Mouse (Mus musculus) forebrain, embryonic 15.5 days (tissue): Measurements from ENCODE around the gene Trp53rka. TPM values are rescaled to one million over a fixed set of nuclear protein-coding genes. Genes with fewer than 3 reads are reported as not detected.

Experiments
- ATAC-seq: fragments of 200-750 bp; cut with Nextera tagmentation; replicated peaks from 2 replicates; pipeline ENCODE4 v1.8.0; 2017; ENCODE audit warnings: mild to moderate bottlenecking, moderate TSS enrichment, moderate library complexity
- H3K27ac ChIP-seq: fragments of 300-500 bp; sonication (generic); replicated peaks from 2 replicates; pipeline ENCODE4 v1.5.1; 2015; ENCODE audit warnings: mild to moderate bottlenecking, inconsistent platforms
- H3K27me3 ChIP-seq: fragments of 300-500 bp; sonication (generic); 2 replicates; pipeline ENCODE4 v1.6.1; 2015; ENCODE audit warnings: inconsistent platforms
- H3K36me3 ChIP-seq: fragments of 300-500 bp; sonication (generic); 2 replicates; pipeline ENCODE4 v1.6.1; 2015; ENCODE audit warnings: mild to moderate bottlenecking, inconsistent platforms
- H3K4me1 ChIP-seq: fragments of 300-500 bp; sonication (generic); 2 replicates; pipeline ENCODE4 v1.6.1; 2015; ENCODE audit warnings: inconsistent platforms
- H3K4me2 ChIP-seq: fragments of 300-500 bp; sonication (generic); replicated peaks from 2 replicates; pipeline ENCODE4 v1.6.1; 2015; ENCODE audit warnings: mild to moderate bottlenecking, inconsistent platforms
- H3K4me3 ChIP-seq: fragments of 300-500 bp; sonication (generic); 2 replicates; pipeline ENCODE4 v1.5.1; 2015; ENCODE audit warnings: mild to moderate bottlenecking, inconsistent platforms
- H3K9ac ChIP-seq: fragments of 300-500 bp; sonication (generic); replicated peaks from 2 replicates; pipeline ENCODE4 v1.6.1; 2015; ENCODE audit warnings: mild to moderate bottlenecking, inconsistent platforms
- H3K9me3 ChIP-seq: fragments of 300-500 bp; sonication (generic); 2 replicates; pipeline ENCODE4 v1.6.1; 2016; ENCODE audit warnings: inconsistent platforms
- WGBS: fragments of 180-500 bp; shearing (Covaris S2); methylation state at CpG from one replicate; pipeline ENCODE4 v1.1.7; 2015; ENCODE audit warnings: mixed read lengths; 5-methylcytosine and 5-hydroxymethylcytosine counted together
- polyA plus RNA-seq: library from polyadenylated mRNA; unstranded; fragments of >200 nt; fragmentation: Nextera tagmentation; extraction: Ambion mirVana; gene quantifications from 2 replicates; pipeline ENCODE4 v1.2.1, GENCODE M21; 2015

The Trp53rka gene
- polyA plus RNA-seq, 1 experiment from 2014 or later = 48.6 TPM

DNA sequence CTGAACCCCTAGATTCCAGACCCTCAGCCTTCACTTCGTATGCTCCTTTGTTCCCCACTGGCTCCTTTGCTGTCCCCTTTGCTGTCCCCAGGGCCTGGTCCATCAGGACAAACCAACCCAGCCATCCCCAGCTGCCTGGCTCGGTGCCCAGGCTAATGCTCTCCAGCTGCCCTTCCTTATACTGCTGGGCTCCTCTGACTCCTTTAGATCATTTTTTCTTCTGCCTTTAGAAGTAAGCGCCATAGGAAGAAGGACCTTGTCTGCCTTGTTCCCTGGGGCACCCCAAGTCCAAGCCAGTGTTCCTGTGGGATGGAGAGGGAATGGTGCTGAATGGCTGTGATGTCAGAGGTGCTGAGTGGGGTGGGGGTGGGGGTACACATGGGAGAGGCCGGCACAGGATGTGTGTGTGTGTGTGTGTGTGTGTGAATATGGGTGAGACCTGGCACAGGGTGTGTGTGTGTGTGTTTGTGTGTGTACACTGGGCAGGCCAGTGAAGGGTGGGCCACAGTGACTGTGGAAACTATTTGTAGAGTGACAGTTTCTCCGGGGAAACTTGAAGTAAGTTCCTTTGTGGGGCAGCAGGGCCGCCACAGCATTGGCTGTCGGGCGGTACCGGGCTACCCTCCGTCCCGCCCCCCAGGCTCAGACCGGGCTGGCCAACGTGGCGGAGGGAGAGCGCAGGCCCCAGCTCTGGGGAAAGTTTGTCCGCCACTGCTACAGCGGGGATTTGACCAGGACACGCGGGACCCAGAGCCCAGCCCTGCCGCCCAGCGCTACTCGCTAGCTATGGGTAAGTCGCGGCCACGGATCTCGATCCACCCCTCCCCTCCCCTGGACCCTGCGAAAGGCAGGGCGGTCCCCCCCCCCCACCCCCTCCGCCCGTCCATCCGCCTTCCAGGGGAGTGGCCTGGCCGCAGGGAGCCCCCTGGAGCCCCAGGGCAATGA is 10.4 kb upstream of the Trp53rka start, which contains the start of gene Slc2a10:
Slc2a10 (plus strand) TSS at position 529 of the 945 bp plus-strand sequence.
- WGBS = 6% methylated on average over 30 of the region's 32 CpGs

DNA sequence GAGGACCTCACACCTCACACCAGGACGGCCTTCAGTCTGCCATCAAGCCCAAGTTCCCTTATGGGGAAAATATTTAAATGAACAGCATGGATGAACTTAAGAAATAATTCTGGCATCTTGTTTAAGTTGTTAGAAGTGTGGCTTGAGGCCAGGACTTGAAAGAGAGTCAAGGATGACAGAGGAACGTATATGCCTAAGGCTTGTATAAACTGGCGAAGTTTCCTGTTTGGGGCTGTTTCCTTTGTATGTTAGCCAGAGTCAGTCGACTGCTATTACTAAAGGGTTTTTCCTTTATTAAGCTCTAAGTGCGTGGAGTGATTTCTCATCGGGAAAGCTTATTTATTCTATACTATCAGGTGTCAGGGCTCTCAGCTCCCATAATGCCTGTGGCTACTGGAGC is 5.7 kb upstream of the Trp53rka start:
- H3K9me3 ChIP-seq = no peaks in the 10 kb centered on the region
- peaks cover 14% of the 10 kb centered on the region for H3K4me1 ChIP-seq
- H3K36me3 ChIP-seq = no peaks in the 10 kb centered on the region
- 75% methylated on average over 6 of the region's 6 CpGs for WGBS
- no peak for ATAC-seq
- H3K27me3 ChIP-seq = no peaks in the 10 kb centered on the region
- no peak overlapping the region for H3K4me2 ChIP-seq
- H3K4me3 ChIP-seq = no peak overlapping the region
- H3K9ac ChIP-seq = no peak overlapping the region
- no peak overlapping the region for H3K27ac ChIP-seq

More for the DNA sequence above, 10.4 kb upstream of the Trp53rka start, which contains the start of gene Slc2a10:
- H3K9ac ChIP-seq = peak within 1 kb of the TSS; percentile 40
- ATAC-seq = peak; percentile 70
- H3K9me3 ChIP-seq = no peaks in the 10 kb centered on the region
- peaks cover 12% of the 10 kb centered on the region for H3K4me1 ChIP-seq
- H3K36me3 ChIP-seq = no peaks in the 10 kb centered on the region
- peak within 1 kb of the TSS; percentile 46 for H3K4me2 ChIP-seq
- H3K4me3 ChIP-seq = peak within 1 kb of the TSS; percentile 33
- peak within 1 kb of the TSS; percentile 20; the same call in 1 of the 2 replicates for H3K27ac ChIP-seq
- no peaks in the 10 kb centered on the region for H3K27me3 ChIP-seq

DNA sequence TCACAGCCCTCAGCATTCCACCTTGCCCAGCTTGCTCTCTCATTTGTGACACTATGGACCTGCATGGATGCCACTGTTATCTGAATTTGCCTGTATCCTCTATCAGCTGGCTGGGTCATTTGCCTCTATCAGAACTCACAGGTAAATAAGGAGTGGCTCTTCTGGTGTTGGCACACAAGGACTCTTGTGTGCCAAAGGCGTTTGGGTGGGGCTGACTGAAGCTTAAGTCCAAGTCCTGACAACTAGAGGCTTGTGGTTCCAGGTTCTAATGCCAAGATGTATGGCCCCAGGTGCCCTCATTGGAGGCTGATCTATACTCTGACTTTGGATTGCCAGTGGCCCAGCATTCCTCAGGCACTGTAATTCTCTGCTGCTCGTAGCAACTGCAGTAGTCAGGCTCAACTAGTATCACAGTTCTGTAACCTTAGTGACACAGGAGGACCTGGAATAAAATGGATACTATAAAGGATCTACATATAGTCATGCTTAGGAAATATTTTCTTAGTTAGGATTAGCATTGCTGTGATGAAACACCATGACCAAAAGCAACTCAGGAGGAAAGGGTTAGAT is 4.7 kb upstream of the Trp53rka start:
- no peak overlapping the region for H3K4me2 ChIP-seq
- H3K27ac ChIP-seq = no peak overlapping the region
- no peak for ATAC-seq
- no peaks in the 10 kb centered on the region for H3K9me3 ChIP-seq
- peaks cover 10% of the 10 kb centered on the region for H3K4me1 ChIP-seq
- WGBS = 83% methylated on average over 2 of the region's 2 CpGs
- H3K4me3 ChIP-seq = no peak overlapping the region
- no peak overlapping the region for H3K9ac ChIP-seq
- no peaks in the 10 kb centered on the region for H3K27me3 ChIP-seq
- no peaks in the 10 kb centered on the region for H3K36me3 ChIP-seq

DNA sequence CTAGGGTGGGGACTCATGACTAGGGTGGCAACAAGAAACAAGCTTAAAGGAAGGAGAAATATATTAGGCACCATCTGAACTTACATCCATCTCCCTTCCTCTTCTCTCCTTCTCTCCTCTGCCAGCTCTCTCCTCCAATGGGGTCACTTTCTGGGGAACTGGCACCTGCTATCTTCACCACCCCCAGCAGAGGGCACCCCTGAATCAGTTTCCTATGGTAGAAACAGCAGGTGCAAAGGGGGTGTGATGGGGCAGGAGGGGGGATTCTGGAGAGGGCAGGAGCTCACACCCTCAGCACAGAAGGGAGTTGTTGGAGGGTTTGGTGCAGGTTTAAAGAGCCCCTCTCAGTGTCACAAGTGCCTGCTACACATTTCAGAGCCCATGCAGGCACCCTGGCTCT is 3.1 kb upstream of the Trp53rka start:
- Histone ChIP-seq H3K27ac (no peak overlapping the region), H3K9me3 (no peaks in the 10 kb centered on the region), H3K27me3 (no peaks in the 10 kb centered on the region), H3K9ac (no peak overlapping the region), H3K4me3 (no peak overlapping the region), H3K4me1 (peaks cover 18% of the 10 kb centered on the region), H3K4me2 (no peak overlapping the region), H3K36me3 (no peaks in the 10 kb centered on the region)
- no peak for ATAC-seq

DNA sequence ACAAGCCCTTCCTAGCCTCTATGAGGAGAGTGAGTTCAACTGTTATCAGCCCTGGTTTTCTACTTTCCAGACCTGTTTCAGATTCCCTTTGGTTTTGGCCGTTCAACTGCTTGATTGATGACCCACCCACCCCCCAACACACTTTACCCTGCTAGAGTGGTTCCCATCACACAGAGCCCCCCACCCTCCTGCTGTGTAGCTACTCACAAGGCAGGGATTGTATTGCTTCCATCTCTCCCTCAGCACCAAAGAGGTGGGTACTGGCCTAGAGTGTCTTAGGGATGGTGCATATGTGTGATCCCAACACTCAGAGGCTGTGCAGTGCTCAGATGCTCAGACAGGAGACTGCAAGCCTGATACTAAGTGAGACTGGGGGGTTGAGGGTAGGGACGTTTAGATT is 1.4 kb upstream of the Trp53rka start:
- H3K9me3 ChIP-seq = no peaks in the 10 kb centered on the region
- no peak overlapping the region for H3K4me2 ChIP-seq
- H3K27ac ChIP-seq = peak overlapping the region; percentile 75
- ATAC-seq = no peak
- H3K36me3 ChIP-seq = peaks cover 13% of the 10 kb centered on the region
- WGBS = 41% methylated on average over 2 of the region's 2 CpGs
- H3K4me3 ChIP-seq = no peak overlapping the region
- H3K27me3 ChIP-seq = no peaks in the 10 kb centered on the region
- H3K4me1 ChIP-seq = peaks cover 18% of the 10 kb centered on the region
- H3K9ac ChIP-seq = no peak overlapping the region

DNA sequence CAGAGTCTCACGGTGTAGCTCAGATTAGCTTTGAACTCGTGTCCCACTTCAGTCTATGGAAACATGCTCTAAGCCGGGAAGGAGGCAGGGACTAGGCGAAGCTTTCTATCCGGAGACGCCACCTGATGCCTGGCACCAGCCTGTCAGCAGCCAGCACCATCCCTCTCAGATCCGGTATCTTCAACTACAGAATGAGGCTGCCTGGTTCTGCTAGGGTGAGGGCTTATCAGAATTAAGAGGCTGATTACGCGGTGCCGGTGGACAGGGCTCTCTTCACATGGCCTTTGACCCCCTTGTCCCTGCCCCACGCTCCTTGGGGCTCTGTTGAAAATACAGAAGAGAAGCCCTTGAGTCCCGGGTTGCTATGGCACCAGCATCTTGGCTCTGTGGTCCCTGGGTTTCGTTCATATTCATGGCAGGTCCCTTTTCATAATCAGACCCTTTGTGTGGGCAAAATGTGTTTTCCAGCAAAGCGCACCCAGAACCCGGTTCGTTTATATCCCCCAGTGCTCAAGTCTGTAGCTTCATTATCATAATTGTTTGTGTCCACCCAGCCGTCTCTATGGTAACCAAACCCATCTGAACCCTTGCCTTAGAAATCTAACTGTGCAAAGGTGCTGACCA is 575 bp upstream of the Trp53rka start:
- ATAC-seq = peak; percentile 57
- Histone ChIP-seq H3K4me2 (peak overlapping the region; percentile 74), H3K4me3 (peak overlapping the region; percentile 72), H3K4me1 (peaks cover 18% of the 10 kb centered on the region), H3K36me3 (peaks cover 19% of the 10 kb centered on the region), H3K27ac (peak overlapping the region; percentile 75), H3K9ac (peak overlapping the region; percentile 78), H3K9me3 (no peaks in the 10 kb centered on the region), H3K27me3 (no peaks in the 10 kb centered on the region)
- WGBS = 3% methylated on average over 17 of the region's 17 CpGs

DNA sequence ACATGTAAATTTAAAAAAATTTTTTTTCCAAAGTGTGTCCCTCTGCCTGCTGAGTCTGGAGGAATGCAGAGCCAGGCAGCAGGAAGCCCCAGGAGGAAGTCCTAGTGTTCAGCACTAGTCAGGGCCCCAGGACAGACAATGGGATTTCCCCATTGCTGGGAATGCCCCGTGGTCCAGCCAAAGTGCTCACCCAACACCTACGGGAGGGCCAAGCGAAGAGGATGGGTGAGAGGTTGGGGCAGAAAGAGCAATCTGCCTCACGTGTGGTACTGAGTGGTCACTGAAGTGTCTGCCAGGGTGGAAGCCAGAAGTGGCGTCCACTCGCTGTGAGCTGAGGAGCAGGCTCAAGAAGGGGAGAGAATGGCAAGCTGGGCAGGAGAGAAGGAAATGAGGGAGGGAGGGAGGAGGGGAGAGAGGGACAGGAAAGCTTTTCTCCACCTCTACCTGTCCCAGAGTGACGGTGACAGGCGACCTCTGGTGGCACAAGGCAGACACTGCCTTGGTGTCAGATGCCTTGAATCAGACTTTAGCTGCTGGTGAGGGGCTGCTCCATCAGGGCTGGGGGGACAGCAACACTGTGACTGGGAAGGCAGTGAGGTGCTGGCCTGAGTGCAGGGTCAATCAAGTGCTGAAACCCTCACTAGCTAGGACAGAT is 6.1 kb downstream of the Trp53rka start:
- Histone ChIP-seq H3K27ac (no peak overlapping the region), H3K4me1 (peaks cover 18% of the 10 kb centered on the region), H3K4me2 (no peak overlapping the region), H3K9me3 (no peaks in the 10 kb centered on the region), H3K27me3 (no peaks in the 10 kb centered on the region), H3K4me3 (no peak overlapping the region), H3K9ac (no peak overlapping the region), H3K36me3 (peaks cover 20% of the 10 kb centered on the region)
- WGBS = 27% methylated on average over 8 of the region's 8 CpGs
- ATAC-seq = peak; percentile 27; the same call in 1 of the 2 replicates

DNA sequence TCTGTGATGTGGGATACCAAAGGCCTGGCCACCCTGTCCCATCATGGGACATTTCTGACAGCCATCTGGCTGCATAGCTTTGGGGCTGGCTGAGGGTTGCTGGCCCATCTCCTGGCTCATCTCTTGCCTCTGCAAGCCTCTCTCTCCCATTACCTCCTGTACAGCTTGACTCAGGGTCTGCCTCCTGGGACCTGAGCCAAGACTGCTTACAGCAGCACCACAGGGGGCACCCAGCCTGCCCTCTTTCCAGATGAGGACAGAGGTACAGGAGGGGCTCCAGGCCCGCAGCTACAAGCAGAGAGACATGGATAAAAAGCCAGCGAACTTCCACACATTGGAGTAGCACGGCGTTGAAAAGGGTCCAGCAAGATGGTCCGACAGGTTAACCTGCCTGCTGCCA is 6.7 kb downstream of the Trp53rka start:
- H3K27ac ChIP-seq = 0 out of 2 replicates have a peak overlapping the region, but pooled peaks have one; percentile 17
- WGBS = 59% methylated on average over 5 of the region's 5 CpGs
- H3K4me1 ChIP-seq = peaks cover 16% of the 10 kb centered on the region

DNA sequence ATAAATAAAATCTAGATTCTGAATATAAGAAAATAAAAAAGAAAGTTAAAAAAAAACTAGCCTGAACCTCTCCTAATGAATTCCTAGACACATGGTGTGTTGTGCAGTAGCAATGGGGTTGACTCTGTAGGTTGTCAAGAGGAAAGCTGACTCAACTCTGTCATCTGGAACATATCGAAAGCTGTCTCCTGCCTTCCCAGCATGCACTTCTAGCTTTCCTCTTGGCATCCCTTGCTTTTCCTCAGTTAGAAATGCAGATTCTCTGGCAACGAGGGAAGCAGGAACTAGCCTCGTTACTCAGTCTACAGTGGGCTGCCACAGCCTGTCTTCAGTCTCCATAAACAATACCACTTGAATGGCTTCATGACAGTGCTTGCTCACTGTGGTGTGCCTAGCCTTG is 7.3 kb downstream of the Trp53rka start:
- no peaks in the 10 kb centered on the region for H3K9me3 ChIP-seq
- H3K4me2 ChIP-seq = no peak overlapping the region
- WGBS = 49% methylated on average over 3 of the region's 3 CpGs
- H3K4me1 ChIP-seq = peaks cover 16% of the 10 kb centered on the region
- no peak overlapping the region for H3K9ac ChIP-seq
- H3K36me3 ChIP-seq = peaks cover 20% of the 10 kb centered on the region
- no peak overlapping the region for H3K4me3 ChIP-seq
- H3K27me3 ChIP-seq = no peaks in the 10 kb centered on the region
- H3K27ac ChIP-seq = 0 out of 2 replicates have a peak overlapping the region, but pooled peaks have one; percentile 17
- no peak for ATAC-seq

More for the DNA sequence above, 6.7 kb downstream of the Trp53rka start:
- peak; percentile 17; the same call in 1 of the 2 replicates for ATAC-seq
- no peaks in the 10 kb centered on the region for H3K27me3 ChIP-seq
- no peaks in the 10 kb centered on the region for H3K9me3 ChIP-seq
- H3K4me2 ChIP-seq = no peak overlapping the region
- no peak overlapping the region for H3K9ac ChIP-seq
- H3K4me3 ChIP-seq = no peak overlapping the region
- peaks cover 20% of the 10 kb centered on the region for H3K36me3 ChIP-seq

DNA sequence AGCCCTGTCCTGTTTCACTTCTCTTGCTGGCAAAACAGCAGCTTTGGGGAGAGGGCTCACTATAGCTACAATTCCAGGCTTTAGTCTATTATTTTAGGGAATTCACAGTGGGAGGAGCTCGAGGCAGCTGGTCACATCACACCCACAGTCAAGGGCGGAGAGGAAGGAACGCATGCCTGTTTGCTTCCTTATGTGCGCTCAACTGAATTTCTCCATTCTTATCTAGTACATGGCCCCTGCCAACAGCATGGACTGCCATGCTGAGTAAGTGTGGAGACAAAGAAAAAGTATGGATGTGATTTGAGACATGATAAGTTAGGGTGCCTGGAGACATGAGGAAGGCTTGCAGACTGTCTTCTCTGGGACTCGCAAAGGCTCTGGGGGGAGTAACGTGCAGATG is 9.0 kb downstream of the Trp53rka start:
- Histone ChIP-seq H3K9ac (no peak overlapping the region), H3K4me3 (no peak overlapping the region), H3K9me3 (no peaks in the 10 kb centered on the region), H3K4me2 (no peak overlapping the region), H3K4me1 (peaks cover 16% of the 10 kb centered on the region), H3K27me3 (no peaks in the 10 kb centered on the region), H3K36me3 (peaks cover 4% of the 10 kb centered on the region), H3K27ac (no peak overlapping the region)
- no peak for ATAC-seq
- 59% methylated on average over 6 of the region's 6 CpGs for WGBS

DNA sequence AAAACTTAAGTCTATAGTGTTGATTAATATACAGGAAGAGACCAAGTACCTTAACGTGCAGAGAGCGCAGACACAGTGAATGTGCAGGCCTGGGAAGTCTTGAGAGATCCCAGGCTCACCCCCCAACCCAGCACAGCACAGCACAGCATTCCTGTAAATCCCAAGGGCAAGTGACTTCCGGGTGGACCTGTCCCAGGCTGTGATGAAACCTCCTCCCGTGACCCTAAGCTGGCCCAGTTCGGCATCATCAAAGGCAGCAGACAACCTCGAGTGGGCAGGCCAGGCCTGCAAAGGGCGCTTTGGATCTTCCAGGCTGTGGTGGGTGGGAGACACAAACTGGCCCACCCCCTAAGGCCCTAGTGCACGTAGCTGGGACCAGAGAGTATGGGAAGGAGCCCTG is 11.1 kb downstream of the Trp53rka start:
- H3K4me1 ChIP-seq = peaks cover 13% of the 10 kb centered on the region
- H3K36me3 ChIP-seq = no peaks in the 10 kb centered on the region
- H3K9me3 ChIP-seq = no peaks in the 10 kb centered on the region
- no peak overlapping the region for H3K9ac ChIP-seq
- H3K4me3 ChIP-seq = no peak overlapping the region
- 65% methylated on average over 8 of the region's 8 CpGs for WGBS
- H3K4me2 ChIP-seq = no peak overlapping the region
- ATAC-seq = no peak
- no peak overlapping the region for H3K27ac ChIP-seq
- H3K27me3 ChIP-seq = no peaks in the 10 kb centered on the region
